Mouse (Mus musculus) cortical plate, adult 2 months (tissue): ENCODE measurements at regions not wholly inside any gene's neighbourhood (a gene's known extent, or its start where the extent isn't known, plus 50 kb on each side); places are given as distances from the start of the nearest gene placed in this dataset.

Experiments
- CTCF ChIP-seq: fragments of 200-500 bp; IDR thresholded peaks from 2 replicates; pipeline ENCODE4 v1.5.1; 2011; ENCODE audit warnings: mild to moderate bottlenecking, control low read depth, low read length; ENCODE audit not compliant: insufficient read depth; ENCODE audit errors: extremely low read depth
- POLR2A ChIP-seq: fragments of 200-500 bp; IDR thresholded peaks from 2 replicates; pipeline ENCODE4 v1.6.1; 2011; ENCODE audit warnings: mild to moderate bottlenecking, low read length, control low read depth; ENCODE audit not compliant: insufficient read depth; ENCODE audit errors: extremely low read depth

GRCm38 (mm10) chr15:38367643-38368042, 942.3 kb downstream of the 4930447A16Rik start:
- TF ChIP-seq POLR2A (no peak), CTCF (no peak)
